Mouse (Mus musculus) retina, adult 2 months (tissue): ENCODE data around the gene Tll1.

Experiments used
- DNase-seq: peaks from one replicate; pipeline ENCODE4 v3.0.0-alpha.2; 2012; ENCODE audit warnings: low read depth, low spot score

Gene Tll1

GRCm38 (mm10) chr8:64206024-64206385 lies at the start of gene Tll1:
TSS of gene Tll1 (minus strand) at chr8:64206271.
- DNase-seq = no peak

- no peak for DNase-seq
Observed at GRCm38 (mm10) chr8:64238645-64239044, 32.6 kb upstream of the Tll1 start.

- no peak for DNase-seq
Observed at GRCm38 (mm10) chr8:64221600-64221999, 15.5 kb upstream of the Tll1 start.

DNA sequence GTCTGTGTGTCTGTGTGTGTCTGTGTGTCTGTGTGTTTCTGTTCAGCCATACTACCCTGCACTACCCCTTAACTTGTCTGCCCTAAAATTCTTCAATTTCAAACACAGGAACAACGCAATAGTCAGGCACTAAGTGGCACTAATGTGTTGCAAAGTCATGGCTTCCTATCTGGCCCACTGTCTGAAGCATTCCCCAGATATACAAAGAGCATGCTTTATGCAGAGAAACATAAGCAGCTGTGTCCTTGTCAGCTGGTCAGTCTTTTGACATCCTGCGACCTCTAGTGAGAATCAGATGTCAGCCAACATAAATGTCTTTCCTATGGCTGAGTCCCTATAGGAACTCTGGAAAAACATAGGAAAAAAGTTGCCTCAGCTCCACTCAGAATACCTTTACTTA lies 11.6 kb upstream of the Tll1 start:
- DNase-seq = no peak

DNA sequence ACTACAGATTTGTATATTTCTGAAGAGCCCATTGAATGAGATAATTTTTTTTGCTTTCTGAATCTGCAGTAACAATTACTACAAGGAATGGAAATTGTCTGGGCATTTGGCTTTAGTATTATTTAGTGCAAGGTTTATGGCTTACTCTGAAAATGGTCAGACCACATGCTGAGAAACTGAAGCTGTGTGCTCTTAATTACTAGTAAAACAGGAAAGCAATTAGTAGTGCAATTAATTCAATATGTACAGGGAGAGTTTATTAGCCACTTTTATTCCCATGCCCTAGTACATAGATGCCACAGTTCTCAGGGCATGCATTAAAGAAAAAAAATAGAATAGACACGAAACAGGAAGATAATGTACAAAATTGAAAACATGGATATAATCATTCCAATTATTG lies 10.2 kb upstream of the Tll1 start:
- DNase-seq = no peak

GRCm38 (mm10) chr8:64215374-64215773 lies 9.3 kb upstream of the Tll1 start:
- DNase-seq = no peak

GRCm38 (mm10) chr8:64214906-64215305 lies 8.8 kb upstream of the Tll1 start:
- DNase-seq = no peak

GRCm38 (mm10) chr8:64206411-64206861 lies 365 bp upstream of the Tll1 start:
- DNase-seq = no peak

DNA sequence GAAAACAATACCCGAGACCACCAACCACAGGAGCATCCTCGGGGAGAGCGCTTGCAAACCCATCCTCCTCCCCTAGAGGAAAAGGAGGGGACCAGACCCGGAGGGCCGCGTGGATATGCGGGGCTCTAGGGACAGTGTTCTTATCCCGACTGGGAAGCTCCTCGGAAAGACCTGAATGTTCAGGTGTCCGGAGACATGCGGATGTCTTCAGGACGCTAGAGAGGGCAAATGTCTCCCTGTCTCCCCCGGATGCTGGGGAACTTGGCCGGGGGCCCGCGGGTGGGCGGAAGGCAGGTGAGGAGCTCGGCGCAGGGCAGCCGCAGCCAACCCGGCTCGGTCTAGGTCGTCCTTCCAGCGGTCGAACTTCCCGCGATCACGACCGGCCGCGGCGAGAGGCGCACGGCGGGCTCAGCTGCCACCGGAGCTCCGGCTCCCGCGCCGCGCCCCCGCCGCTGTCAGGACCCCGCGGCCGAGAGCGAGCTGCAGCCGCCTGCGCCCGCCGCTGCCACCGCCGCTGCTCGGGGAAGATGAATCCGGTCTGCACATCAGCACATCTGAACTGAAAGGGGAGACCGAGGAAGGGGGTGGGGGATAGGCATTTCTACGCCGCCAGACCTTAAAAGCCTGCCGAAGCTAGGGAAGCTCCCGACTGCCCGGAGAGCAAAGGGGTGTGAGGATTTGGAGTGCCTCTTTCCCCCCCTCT lies 599 bp downstream of the Tll1 start:
- no peak for DNase-seq

DNA sequence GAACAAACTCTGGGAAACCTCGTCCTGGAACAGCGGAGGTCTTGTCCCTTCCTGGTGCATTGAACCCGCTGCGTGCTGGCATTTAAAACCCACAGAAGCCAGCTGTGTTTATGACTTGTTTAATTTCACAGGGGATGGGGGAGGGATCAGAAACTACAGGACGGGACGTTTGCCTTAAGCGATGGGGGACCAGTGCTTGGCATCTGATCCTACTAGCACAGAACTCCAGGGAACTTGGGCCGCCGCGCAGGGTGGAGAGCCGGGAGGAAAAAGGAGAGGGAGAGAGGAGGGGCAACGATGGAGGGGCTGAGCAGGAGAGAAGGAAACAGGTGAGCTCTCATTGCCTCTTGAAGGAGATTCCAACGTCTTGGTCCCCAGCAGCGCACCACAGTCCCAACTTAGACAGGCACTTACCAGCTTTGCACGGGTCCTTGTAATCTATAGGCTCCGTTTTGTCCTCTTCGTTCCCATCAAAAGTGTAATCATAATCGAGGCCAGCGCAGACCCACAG lies 1.2 kb downstream of the Tll1 start:
- no peak for DNase-seq

- no peak for DNase-seq
Observed at GRCm38 (mm10) chr8:64204167-64204566, 1.9 kb downstream of the Tll1 start.

GRCm38 (mm10) chr8:64198326-64198725 lies 7.7 kb downstream of the Tll1 start:
- DNase-seq = no peak

GRCm38 (mm10) chr8:64193421-64193820 lies 12.7 kb downstream of the Tll1 start:
- no peak for DNase-seq

DNA sequence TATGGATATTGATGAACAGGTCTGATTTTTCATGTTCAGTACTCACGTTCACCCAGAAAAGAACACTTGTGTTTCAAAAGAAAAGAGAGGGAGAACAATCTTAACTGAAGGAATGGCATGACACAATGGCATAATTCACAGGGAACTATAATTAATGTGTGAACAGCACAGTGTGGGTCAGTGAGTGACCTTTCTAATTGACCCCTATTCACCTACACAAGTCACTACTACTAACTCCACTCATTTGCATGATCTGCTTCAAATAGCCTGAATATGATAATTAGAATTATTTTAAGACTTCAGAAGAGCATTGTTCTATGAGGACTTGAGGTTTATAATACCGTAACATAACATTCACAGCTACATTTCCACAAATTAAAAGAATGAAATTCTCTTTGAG lies 18.2 kb downstream of the Tll1 start:
- no peak for DNase-seq

DNA sequence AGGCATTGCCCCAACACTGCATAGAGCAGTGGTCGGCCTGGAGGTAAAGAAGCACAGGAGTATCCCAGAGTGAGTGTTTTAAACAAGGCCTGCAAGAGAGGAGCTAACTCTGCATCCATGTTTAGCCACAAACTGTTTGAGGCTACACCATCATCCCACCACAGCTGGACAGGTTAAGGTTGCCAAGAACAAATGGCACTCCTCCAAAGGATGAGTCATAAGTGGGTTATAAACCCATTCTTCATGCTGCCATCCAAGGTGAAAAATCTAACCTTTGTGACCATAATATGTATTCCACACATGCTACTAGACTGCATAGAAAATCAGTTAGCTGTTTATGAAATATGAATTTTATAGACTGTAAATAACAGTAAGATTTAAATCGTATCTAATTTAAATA lies 29.1 kb downstream of the Tll1 start:
- no peak for DNase-seq

DNA sequence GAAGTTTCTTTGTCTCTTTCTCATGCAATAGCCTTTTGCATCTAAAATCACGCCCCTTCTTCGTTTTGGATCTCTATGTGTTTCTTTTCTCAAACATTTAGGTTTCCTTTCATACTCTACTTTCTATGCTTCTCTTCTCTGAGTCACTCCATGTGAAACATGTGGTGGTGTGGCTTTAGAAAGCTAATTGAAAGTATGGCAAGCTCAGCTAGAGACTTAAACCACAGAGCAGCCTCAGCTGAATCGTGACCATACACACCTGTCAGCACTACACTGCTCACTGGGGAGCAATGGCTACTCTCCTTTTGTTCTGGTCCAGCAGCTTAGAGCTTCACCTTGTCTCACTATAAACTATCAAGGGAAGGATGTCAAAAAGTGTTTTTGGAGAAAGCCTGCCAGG lies 31.2 kb downstream of the Tll1 start:
- DNase-seq = no peak

DNA sequence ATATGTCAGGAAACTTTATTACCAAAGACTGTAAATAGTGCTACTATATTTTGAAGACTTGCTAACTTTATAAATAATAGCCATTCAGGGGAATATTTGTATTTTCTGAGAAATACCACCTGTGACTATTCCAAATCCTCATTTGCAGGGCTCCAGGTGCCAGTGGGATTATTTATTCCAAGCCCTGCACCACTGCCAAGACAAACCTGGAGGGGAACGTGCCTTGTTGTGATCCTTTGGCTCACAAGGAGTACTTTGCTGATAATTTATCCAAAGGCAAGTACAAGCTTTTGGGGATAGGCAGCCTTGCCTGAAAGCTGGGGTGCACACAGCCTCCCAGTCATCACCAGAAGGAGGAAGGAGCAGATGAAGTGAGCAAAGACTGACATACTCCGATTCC lies 32.3 kb downstream of the Tll1 start:
- DNase-seq = no peak

- no peak for DNase-seq
Observed at GRCm38 (mm10) chr8:64152899-64153891, 52.9 kb downstream of the Tll1 start.

DNA sequence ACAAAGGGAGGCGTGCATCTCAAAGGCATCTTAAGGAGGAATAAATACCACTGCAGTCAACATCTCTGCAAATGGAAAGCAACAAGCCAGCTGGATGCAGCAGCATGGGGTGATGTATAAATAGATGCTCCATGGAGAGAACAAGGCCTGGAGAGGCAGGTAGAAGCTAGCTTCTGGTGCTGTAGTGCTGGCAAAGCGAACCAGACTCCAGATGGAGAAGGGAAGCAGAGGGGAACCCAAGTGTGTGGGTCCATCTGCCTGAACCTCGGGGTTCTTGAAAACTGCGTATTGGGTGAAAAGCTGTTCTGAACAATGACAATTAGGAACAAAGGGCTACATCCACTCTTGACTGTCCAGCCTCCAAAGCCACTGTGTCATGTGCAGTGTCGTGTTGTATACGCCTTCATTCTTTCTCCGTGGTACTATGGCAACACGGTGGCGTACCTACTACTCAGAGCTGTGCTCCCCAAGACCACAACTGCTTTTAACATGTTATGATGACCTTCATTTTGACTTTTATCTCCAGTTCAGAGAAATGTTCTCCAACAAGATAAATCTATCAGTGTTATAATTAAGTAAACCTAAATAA lies 53.8 kb downstream of the Tll1 start:
- DNase-seq = no peak

- no peak for DNase-seq
Observed at GRCm38 (mm10) chr8:64136593-64136992, 69.5 kb downstream of the Tll1 start.

DNA sequence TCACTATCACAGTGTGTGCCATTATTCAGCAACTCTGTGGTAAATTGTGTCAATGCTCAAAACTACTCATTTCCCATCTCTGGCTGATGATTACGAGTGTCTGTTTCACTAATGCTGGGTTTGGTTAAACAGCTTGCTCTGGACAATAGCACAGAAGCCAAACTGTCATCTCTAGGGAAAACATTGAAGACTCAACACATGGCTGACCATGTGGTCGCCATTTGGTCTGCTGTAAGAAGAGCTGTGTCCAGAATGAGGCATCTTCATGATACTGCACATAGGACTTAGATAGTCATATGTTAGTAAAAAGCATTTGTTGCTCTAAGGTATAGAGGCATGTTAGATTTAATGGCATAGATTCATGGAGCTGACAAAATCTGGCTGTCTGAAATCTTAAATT lies 98.9 kb downstream of the Tll1 start:
- no peak for DNase-seq

DNA sequence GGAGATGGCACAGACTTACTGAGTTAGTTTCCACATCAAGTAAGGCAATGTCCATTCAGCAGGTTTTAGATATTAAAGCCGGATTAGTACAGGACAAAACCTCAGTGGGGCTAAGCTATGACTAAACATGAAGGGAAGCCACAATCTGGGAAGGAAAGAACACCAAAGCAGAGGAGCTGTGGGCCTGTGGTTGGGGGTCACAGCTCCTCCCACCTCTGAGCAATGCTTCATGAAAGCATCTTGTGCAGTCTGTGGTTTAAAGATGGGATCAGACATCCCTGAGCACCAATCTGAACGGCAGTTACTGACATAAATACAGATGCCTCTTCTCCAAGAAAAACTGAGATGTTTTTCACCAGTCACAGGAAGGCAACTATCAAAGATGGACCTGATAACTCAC lies 132.7 kb downstream of the Tll1 start:
- DNase-seq = no peak
